Mouse (Mus musculus) CD4-positive, CD25-positive, alpha-beta regulatory T cell, adult 4 months (primary cell): ENCODE data around the gene Ubp1. TPM values are rescaled to one million over a fixed set of nuclear protein-coding genes. Genes with fewer than 3 reads are reported as not detected.

Experiments
- ATAC-seq: one replicate; pipeline ENCODE4 v1.8.0; 2017
- polyA plus RNA-seq, 2 experiments: library from polyadenylated mRNA; unstranded; fragments of 100-300 nt; shearing (Covaris generic); gene quantifications; one replicate each; pipeline ENCODE4 v1.2.1; 2017

The Ubp1 gene
- polyA plus RNA-seq, 2 experiments from 2014 or later: 34.9 to 36.2 TPM

DNA sequence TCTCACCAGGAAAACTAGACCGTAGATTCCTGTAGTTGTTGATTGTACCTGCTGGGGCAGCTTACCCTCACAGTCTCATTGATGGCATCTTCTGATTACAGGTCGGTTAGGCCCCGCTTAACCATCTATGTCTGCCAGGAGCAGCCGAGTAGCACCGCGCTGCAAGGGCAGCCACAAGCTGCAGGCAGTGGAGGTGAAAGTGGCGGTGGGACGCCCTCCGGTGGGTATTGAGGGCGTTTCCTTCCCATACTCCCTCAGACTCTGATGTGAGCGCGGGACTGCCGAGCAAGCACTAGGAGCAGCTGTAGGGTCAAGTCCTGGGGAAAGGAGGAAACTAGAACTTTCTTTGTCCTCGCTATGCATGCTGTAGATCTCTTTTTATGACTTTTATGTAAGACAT, 39.3 kb downstream of the Ubp1 start:
- ATAC-seq: no peak

DNA sequence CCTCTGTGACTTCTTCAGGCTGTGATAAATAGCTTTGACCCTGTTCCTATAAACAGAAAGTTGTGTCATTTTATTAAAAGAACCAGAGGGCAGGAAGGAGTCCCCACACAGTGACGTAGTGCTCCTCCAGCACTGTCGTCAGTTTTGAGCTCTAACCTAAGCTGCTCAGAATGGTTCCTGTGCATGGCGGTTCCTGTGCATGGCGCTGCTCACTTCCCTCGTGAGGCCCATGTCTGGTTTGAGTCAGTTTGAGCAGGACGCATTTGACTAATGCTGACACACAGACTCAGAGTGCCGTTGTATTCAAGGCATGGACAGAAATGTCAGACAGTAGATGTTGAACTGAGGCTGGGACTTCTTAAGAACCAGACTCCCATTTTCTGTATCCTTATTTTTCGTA, 40.9 kb downstream of the Ubp1 start:
- no peak for ATAC-seq

DNA sequence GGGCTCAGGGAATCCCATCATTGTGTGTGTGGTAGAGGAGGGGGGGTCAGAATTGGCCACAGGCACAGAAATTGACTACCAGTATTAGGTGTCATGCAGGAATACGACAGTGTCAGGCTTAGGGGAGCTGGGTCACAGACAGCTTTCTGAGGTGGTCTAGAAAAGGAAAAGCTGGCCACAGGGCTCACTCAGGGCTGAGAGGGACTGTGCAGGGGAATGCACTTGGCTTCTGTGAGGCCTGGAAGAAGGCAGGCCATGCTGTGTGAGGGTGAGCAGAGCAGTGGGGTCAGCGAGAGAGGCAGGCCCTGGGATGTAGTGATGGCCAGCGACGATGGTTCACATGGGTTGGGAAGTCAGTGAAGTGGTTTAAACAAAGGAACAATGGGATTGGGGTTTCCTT, 43.1 kb downstream of the Ubp1 start:
- no peak for ATAC-seq

DNA sequence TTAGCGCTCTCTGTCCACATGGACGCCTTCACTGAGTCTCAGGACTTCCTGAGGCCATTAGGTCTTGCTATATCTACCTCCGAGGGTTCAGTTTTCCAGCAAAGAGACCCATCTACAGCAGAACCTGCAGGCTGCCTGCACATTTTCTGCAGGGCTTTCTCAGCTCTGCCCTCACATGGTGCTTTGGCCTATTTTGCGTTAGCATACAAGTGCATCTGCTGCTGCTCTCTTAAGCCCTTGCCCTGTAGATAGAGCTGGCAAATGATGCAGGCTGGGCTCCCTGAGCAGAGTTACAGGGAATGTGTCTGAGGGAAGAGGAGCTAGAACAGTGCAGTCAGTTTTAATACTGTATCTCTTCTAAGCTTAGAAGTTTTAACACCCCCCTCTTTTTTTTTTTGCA, 44.2 kb downstream of the Ubp1 start:
- no peak for ATAC-seq

DNA sequence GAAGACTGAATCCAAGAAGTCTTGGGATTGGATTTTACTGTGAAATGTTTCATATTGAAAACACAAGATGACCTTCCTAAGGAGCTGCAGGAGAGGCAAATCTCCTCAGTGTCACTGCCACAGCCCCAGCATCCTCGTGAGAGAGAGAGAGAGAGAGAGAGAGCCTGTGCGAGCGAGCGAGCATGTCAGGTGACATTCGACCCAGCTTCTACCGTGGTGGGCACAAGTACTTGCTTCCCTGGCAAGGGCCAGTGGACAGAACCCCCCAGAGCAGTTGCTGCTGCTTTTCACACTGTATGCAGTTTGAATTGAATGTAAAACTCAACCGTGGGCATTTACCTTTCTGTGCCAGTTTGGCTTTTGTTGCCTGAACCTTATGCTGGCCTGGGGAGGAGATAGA, 44.7 kb downstream of the Ubp1 start:
- ATAC-seq: no peak

DNA sequence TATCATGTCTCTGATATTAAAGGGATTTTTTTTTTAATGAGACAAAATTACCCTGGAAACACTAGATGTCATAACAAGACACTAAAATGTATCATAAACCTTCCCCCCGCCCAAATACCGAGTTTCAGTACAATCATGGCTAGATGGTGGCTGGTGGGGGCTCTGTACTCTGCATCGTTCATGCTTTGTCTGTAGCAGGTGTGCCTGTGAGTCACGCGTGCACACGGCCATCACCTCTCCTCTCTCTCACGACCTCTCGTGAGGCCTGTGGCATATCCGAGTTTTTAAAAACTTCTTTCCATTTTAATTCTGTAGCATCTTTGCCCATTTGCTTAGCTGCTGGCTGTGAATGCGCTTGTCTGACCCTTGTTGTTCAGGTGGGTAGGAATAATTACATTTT, 45.5 kb downstream of the Ubp1 start:
- no peak for ATAC-seq

DNA sequence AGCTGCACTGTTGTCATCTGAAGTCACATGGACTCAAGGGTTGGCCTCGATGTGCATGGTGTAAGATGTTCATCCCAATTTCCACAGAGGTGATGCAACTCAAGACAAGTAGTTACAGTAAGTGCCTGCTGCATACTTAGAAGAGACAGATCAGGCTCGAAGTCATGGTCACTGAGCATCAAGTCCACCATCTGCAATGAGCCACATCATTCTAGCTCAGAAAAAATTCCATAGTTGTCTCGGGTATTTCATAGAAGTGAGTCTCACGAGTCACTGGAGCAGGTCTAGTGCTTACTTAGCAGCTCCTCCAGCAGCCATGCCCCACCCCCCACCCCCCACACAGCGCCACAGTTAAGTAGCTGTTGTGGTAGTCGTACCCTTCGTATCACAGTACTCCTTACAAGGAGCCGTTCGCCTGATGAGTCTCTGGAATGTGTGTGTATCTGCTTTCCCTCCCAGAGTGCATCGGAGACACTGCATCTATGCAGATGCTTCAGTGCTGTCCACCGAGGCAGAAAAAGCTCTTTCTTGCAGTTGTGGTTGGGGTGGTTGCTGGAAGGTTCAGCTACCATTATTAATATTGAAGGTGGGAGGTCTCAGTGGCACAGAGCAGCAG, 46.6 kb downstream of the Ubp1 start:
- no peak for ATAC-seq

DNA sequence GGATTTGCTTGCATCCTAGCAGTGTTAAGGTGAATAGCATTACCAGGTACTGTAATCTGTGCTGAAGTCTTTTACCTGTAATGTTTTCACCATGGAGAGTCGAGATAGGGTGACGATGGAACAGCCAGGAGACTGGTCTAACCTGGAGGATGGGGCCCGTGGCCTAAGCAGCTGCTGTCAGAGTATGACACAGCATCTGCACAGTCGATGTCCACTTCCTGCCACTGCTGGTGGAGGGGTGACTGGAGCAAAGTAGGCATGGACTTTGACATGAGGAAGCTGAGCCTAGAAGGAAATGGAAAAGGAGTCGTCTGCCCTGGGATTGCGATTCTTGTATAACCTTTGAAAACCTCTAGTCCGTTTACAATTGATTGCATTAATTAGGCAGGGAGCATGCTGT, 47.9 kb downstream of the Ubp1 start:
- no peak for ATAC-seq

DNA sequence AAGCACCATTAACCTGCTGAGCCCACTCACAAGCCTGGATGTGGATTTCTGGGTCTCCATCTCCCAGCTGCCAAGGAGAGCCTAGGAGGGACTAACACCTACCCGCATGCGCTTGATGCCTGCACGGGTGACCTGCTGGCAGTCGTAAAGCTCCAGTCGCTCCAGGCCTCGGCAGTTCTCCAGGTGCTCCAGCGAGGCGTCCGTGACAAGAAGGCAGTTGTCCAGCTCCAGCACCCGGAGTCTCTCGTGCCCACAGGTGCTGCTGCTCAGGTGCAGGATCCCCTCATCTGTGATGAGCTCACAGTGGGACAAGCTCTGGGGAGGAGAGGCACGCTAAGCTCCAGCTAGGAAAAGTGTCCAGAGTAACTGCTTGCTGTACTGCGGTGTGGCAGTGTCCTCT, 48.6 kb downstream of the Ubp1 start:
- ATAC-seq: no peak

DNA sequence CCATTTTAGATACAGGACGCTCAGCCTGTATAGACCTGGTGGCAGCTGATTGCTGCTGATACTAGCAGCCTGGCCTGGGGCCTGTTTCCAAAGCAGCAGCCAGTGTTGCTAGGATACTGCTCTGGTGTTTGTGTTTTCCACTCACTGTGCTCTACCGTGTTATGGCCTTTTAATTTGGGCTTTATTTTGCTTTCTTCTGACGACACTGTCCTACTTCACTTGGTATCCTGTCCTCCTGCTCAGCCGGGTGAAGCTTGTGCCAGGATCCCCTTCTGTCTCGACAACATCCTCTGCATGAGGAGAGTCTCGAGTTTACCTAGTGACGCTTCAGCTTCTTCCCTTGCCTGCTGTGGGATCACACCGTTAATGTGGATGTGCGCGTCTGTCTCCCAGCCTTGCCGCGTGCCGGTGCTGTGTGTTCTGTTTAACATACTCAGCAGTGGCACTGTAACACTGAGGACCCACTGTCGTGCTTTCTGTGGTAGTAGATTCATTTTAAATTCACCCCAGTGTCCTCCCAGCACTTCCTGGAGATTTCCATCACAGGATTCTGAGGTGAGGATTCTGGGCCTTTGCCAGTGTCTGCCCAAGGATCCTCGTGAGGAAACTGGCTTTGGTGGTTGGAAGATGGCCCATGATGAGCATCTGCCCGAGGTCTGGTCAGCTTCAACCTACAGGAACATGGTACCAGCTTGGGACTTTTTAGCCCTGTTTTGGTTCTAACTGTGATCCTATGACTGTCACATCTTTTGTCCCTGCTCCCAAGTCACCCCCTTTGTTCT, 50.6 kb downstream of the Ubp1 start:
- ATAC-seq: no peak

DNA sequence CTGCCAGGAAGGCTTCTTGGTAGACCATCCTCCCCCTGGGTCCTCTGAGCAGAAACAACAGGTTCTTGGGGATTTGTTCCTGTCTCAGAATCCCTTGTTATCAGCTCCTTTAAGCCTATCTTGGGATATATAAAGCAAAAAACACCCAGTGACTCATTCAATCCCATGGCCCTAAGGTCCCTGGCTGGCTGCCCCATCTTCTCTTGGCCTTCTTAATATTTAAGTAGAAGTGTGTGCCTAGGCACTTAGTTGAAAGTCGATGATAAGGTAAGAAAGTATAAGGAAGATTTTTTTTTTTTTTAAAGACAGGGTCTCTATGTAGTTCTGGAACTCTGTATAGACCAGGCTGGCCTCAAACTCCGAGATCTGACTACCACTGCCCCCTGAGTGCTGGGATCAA, 51.7 kb downstream of the Ubp1 start:
- ATAC-seq: no peak

DNA sequence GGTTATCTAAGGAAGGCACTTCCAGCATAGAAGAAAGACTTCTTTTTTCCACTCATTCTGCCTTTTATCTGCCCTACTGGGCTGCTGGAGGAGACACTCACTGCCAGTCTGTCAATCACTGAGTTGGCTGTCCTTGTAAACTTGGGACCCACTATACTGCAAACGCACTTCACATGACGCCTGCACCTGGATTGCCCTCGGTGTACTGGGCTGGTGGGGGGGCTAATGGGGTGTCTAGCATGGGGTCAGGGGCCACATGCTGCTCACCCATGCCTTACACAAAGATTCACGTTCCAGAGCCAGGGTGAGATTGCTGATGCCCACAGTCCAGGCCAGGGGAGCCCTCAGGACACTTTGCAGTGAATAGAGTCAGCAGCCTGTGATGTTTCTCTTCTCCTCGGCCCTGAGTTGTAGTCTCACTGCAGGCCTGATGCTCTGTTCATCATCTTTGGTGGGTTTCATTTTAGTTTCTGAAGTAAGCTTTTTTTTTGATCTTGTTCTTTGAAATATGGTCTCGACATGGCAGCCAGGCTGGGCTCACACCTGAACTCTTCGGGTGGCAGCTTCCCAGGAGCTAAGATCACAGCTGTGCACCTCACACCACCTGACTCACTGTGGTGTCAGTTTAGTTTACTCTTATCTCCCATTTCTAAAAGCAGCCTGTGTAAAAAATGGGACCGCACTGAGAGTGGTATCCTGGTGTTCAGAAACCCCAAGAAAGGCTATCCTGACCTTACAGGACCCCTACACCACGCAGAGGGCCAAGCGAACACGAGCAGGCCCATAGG, 52.3 kb downstream of the Ubp1 start:
- ATAC-seq: no peak

DNA sequence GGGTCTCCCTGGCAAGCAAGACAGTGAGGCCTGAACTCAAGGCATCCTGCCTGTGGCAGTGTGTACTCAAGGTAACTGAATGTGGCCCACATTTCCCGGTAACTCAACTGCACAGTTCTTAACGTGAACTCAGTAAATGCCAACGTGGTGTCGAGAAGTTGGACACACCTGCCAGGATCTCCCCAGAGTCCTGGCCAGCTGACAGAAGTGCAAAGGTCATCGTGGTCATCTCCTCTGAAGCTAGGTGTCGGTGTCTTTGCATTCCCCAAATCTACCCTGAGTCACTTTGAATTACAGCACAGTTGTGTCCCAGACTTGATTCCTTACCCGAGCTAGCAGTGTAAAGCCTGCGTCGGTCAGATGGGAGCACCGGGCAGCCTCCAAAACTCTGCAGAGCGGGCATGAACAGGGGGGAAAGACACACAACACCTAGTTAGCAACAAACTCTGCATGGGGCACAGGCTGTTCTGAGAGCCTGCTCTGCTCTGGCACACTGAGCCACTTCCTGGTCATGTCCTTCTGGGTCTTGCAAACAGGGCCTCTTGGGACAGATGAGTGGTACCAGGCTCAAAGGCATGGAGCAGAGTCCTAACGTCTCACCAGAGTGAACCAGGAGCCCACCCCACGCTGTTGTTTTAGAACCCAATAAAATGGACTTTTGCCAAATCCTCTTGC, 54.3 kb downstream of the Ubp1 start:
- ATAC-seq: no peak

DNA sequence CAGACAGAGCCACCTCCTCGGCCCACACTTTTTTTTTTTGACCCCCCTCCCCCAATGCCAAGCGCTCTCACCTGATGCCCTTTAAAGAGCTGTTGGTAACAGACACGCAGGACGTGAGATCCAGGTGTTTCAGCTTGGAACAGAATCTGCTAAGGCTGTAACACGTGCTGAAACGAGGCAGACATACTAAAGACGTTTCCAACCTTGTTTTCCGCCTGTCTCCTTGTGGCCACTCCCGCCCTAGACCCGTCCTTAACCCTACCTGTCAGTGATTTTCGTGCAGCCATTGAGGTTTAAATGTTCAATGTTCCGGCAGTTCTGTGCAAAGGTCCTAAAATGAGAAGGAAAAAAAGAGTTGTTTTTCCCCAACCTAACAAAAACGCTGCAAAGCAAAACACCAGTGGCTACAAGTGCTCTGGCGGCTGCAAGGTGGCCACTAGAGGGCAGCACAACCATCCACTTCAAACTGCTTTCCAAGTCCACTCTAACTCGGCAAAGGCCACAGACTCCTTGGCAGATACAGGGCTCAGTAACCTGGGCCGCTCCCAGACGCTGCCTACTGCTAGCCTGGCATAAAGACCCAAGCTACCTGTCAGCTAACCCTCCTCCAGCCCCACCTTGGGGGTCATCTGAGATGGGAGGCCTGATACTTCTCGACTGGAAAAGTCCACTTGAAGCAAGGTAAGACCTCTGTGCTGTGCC, 60.0 kb downstream of the Ubp1 start:
- peak; percentile 47 for ATAC-seq

DNA sequence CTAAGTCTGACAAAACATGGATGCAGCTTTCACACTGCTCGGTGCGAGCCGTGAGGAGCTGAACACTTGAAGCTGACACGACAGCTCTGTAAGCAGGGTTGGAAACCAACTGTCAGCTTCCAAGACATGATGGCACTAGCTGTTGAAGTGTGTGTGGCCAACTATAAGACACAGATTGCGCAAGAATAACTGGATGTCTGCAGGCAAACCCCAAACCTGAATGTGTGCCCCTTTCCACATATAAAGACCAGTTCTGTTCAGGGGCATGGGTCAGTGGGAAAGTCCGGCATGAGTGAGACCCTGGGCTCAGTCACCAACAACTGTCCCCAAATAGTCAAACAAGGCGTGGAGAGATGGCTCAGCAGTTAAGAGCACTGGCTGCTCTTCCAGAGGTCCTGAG, 62.1 kb downstream of the Ubp1 start:
- ATAC-seq: no peak

DNA sequence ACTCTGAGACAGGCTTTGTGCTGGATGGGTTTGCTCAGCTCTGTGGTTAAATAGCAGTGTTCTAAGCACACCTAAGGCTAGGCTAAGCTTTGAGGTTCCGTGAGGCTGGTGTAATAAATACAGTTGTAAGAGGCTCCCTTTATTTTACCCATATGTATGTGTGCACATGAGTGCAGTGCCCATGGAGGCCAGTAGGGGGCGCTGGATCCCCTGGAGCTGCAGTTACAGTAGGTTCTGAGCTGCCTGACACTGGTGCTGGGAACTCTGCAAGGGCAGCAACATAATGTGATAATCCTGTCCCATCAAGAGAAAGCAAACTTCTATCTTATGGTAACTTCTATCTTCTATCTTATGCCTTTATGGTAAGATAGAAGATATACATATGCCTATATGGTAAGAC, 67.6 kb downstream of the Ubp1 start:
- no peak for ATAC-seq

DNA sequence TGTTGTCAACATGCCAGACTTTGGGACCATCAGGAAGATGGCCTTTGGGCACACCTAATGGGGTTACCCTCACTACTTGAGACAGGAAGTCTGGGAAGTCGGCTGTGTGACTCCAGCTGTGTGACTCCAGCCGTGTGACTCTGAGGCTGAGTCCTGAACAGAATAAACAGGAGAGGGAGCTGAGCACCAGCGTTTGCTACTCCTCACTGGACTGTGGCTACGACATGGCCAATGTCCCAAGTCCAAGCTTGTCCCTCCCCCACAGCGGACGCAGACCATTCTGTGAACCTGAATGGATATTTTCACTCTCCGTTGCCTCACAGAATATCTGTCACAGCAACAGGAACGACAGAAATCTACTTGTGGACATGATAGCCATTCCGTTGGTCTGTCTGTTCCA, 76.1 kb downstream of the Ubp1 start:
- no peak for ATAC-seq

DNA sequence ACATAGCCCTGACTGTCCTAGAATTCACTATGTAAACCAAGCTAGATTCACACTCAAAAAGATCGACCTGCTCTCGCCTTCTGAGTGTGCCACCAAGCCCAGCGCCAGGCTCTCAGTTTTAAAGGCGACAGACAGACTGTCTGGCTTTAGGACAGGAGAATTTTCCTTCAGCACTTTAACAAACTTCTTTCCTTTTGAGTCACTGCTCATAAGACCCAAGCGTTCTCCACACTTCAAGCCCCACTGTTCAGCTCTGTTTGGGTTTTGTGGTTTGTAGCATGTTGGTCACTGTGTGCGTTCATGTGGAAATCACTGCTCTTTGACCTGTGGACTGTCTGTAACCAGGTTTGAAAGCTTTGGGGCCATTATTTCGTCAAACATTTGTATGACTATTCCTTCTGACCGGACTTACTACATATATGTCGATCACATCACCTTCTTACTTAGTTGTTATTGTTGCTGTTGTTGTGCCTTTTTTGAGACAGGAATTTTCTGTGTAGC, 77.2 kb downstream of the Ubp1 start:
- no peak for ATAC-seq

DNA sequence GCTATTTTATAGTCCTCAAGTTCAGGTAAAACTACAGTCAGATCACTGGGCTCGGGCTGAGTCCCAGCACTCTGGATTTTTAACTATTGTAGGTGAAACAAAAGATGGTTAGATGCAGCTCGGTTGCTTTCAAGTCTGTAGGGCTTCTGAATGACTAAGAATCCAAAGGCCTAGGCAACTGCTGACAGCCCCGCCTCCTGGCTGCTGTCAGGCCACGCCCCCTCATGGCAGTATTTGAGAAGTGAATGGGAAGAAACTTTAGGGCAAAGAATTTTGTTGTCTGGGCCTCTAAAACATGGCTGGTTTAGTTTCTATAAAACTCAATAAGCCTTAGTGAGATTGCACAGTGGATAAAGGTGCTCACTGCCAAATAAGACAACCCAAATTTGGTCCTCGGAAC, 78.8 kb downstream of the Ubp1 start:
- no peak for ATAC-seq

DNA sequence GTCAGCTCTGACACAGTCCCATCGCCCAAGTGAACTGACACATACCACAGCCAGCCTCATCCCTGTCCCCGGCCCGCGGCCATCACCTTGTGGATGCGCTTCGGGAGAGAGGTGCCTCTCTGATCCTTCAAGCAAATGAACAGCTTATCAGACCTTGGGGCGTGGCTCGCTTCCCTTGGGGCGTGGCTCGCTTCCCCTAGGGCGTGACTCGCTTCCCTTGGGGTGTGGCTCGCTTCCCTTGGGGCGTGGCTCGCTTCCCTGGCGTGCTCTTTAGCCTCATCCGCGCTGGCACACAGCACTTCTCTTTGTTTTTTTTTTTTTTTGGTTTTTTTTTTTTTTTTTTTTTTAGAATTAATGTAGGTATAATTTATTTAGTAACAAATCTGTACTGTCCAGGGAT, 80.5 kb downstream of the Ubp1 start:
- no peak for ATAC-seq

DNA sequence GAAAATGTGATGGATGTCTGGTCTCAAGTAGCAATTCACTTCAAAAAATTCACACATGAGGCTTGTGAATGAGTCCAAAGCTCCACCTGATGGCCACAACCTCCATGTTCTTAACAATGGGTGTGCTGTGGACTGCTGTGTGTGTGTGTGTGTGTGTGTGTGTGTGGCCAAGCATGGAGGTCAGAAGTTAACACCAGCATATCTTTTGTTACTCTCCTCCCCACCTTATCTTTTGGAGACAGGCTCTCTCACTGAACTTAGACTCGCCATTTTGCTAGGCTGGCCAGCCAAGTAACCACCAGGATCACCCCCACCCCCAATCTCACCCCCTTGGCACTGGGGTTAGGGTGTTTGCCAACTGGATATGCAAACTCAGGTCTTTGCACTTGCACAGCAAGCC, 83.3 kb downstream of the Ubp1 start:
- ATAC-seq: no peak

DNA sequence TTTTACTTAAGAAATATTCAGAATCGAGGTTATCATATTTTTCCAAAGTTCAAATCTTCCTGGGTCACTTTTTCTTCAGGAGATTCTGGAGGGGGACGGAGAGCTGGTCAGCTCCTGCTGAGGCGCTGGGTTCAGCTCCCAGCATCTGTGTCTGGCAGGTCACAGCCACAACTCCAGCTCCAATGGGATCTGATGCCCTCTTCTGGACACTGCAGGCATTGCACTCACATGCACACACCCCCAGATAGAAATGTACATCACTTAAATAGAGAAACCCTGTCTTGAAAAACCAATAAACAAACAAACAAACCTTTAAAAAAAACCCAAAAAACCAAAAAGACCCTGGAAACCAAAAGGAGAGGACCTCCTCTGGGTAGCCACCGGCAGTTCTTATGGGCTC, 85.0 kb downstream of the Ubp1 start:
- ATAC-seq: no peak

DNA sequence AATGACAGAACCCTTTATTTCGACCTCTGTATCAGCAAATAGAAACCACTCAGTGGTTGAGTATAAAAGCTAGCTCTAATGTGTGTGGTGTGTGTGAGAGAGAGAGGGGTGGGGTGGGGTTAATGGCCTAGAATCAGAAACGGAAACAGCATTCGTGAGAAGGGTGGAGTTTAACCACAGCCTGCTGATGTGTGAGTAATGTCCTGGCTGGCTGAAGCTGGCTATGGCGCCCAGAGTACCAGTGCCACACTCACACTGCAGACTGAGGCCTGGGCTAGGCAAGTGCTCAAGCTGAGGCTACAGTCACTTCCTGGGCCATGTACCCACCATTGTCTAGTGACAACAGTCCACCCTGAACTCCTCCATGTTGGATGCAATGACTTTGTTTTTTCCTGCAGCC, 85.7 kb downstream of the Ubp1 start:
- peak; percentile 47 for ATAC-seq
